Comparison of ENCODE assay signal across 14 mouse cellular contexts in the genomic region with DNA sequence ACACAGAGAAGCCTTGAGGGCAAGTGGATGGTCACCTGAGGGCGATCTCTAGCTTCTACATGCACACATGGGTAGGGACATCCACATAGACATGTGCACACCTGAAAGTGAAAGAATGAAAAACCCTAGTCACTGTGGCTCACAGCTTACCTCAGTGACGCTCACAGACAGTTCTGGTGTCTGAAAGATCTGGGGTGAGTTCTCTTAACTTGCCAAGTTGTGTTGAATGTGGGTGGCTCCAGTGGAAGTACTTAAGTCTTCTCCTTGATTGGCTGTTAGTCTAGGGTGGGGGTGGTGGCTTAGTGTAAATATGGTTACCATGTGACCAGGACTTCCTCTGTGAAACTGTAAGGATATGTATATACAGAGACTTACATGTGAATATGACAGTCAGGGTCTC. TPM values are rescaled to one million over a fixed set of nuclear protein-coding genes. Genes with fewer than 3 reads are reported as not detected.
DNase-seq lines count a peak whose midpoint lies in the region; ATAC-seq and TF ChIP-seq lines count a peak whose summit lies in the region.
"Had no signal": no experiment of that assay in that cellular context is flagged by ENCODE, and none has a peak within 500 bp of the region (broad histone marks: within the 10 kb centered on the region; RNA-seq: fewer than 3 reads in every experiment).

No protein-coding gene starts in this region.

- WGBS in bone marrow, adult 2 months: 55% methylated on average over 2 of the region's 2 CpGs
- 82% methylated on average over 2 of the region's 2 CpGs for WGBS in liver, embryonic 15.5 days (ENCODE audit: insufficient replicate concordance)

- H3K27me3 ChIP-seq in liver, embryonic 15.5 days: no peaks in the 10 kb centered on the region
- H3K27me3 ChIP-seq in splenic B cell, adult 2 months (ENCODE audit: control insufficient read depth, insufficient read depth, low read length, poor library complexity, severe bottlenecking): no peaks in the 10 kb centered on the region

- no peak for ATAC-seq in liver, embryonic 15.5 days (ENCODE audit: insufficient read depth)

- no peak for TF ChIP-seq POLR2A in bone marrow, adult 2 months (IDR thresholded peaks at IDR 0.05; ENCODE audit: borderline replicate concordance, control insufficient read depth, low read depth, low read length)

- peak overlapping the region; percentile 24; the same call in 1 of the 2 replicates for H3K27ac ChIP-seq in bone marrow, adult 2 months (ENCODE audit: control insufficient read depth, insufficient read depth, low read depth, low read length, poor library complexity)
- H3K27ac ChIP-seq in liver, embryonic 15.5 days (replicated peaks): peak overlapping the region; percentile 79
- H3K27ac ChIP-seq: layer of hippocampus, adult 2 months had no signal

- H3K4me2 ChIP-seq in liver, embryonic 15.5 days: peak overlapping the region; percentile 2; the same call in 1 of the 2 replicates

- no peak for TF ChIP-seq CTCF in bone marrow, adult 2 months (IDR thresholded peaks at IDR 0.05; ENCODE audit: control insufficient read depth, insufficient read depth, low read length)

- no peak overlapping the region for H3K4me3 ChIP-seq in bone marrow, adult 2 months (replicated peaks; ENCODE audit: control insufficient read depth, low read depth, low read length)
- H3K4me3 ChIP-seq in liver, embryonic 15.5 days (replicated peaks): no peak overlapping the region
- H3K4me3 ChIP-seq: layer of hippocampus, adult 2 months had no signal

- peaks cover 2% of the 10 kb centered on the region; the same call in 1 of the 2 replicates for H3K36me3 ChIP-seq in liver, embryonic 15.5 days (replicated peaks)
- H3K36me3 ChIP-seq in splenic B cell, adult 2 months (ENCODE audit: control insufficient read depth, insufficient read depth, low read length, poor library complexity, severe bottlenecking): no peaks in the 10 kb centered on the region; the same call in 1 of the 2 replicates

- H3K9ac ChIP-seq in liver, embryonic 15.5 days: no peak overlapping the region

- H3K4me1 ChIP-seq in bone marrow, adult 2 months (ENCODE audit: control insufficient read depth, insufficient read depth, low read length): peaks cover 9% of the 10 kb centered on the region
- H3K4me1 ChIP-seq in liver, embryonic 15.5 days (replicated peaks): peaks cover 90% of the 10 kb centered on the region

- DNase-seq in thymus, postnatal 14 days: peak; percentile 13
- no peak for DNase-seq in thymus, postnatal 4 days
- DNase-seq in splenic B cell, adult 2 months (ENCODE audit: low read depth, low spot score): peak; percentile 87
- DNase-seq in adrenal gland, adult 2 months: no peak
- no peak for DNase-seq in heart, postnatal 4 days
- DNase-seq in adrenal gland, postnatal 4 days (ENCODE audit: low spot score in 2 of 2): no peak
- DNase-seq: cerebellum, postnatal 25 days; heart, adult 11 months; heart, postnatal 14 days; kidney, adult 18-20 months; lung, postnatal 14 days had no signal

- no peaks in the 10 kb centered on the region for H3K9me3 ChIP-seq in liver, embryonic 15.5 days (replicated peaks)

RNA-seq across cellular contexts. Expression of a gene that starts 17.0 kb away (rescaled TPM):
- polyA plus RNA-seq in bone marrow, adult 2 months (2011; ENCODE audit: insufficient read depth, insufficient read length, low replicate concordance, missing spikeins): 38.8 and 59.9 TPM in 2 replicates
- 67.6 and 73.8 TPM in 2 replicates for polyA plus RNA-seq in liver, embryonic 15.5 days (2015; fragmentation: Nextera tagmentation; extraction: Ambion mirVana)
- total RNA-seq in adrenal gland, adult 2 months (2021): 10 to 100 TPM; 51.3 to 70.1 TPM
- 33.8 and 36.4 TPM in 2 replicates for polyA plus RNA-seq in adrenal gland, adult 2 months (2012; rRNA removed)
- 10 to 100 TPM; 61.1 to 61.4 TPM for total RNA-seq in heart, postnatal 4 days (2021)
- total RNA-seq in adrenal gland, postnatal 4 days (2021): 10 to 100 TPM; 75.6 to 81.5 TPM

RNA-seq across cellular contexts. Expression of a gene that starts 39.3 kb away (rescaled TPM):
- 5.5 and 10.9 TPM in 2 replicates for polyA plus RNA-seq in bone marrow, adult 2 months (2011; ENCODE audit: insufficient read depth, insufficient read length, low replicate concordance, missing spikeins)
- 25.2 and 27.9 TPM in 2 replicates for polyA plus RNA-seq in liver, embryonic 15.5 days (2015; fragmentation: Nextera tagmentation; extraction: Ambion mirVana)
- 10 to 100 TPM; 50.7 to 69.2 TPM for total RNA-seq in adrenal gland, adult 2 months (2021)
- 34.7 and 37.4 TPM in 2 replicates for polyA plus RNA-seq in adrenal gland, adult 2 months (2012; rRNA removed)
- total RNA-seq in heart, postnatal 4 days (2021): 10 to 100 TPM; 36.5 to 36.6 TPM
- 10 to 100 TPM; 42.4 to 49.2 TPM for total RNA-seq in adrenal gland, postnatal 4 days (2021)

Comparison
In these comparisons a context has a peak if more than half of its experiments do, and no peak if none do; other contexts are left out.
1. DNase-seq: peak in thymus, postnatal 14 days (single experiment) and splenic B cell, adult 2 months (single experiment); none in thymus, postnatal 4 days (single experiment), adrenal gland, adult 2 months (single experiment), heart, postnatal 4 days (single experiment) and adrenal gland, postnatal 4 days (0 of 2).